Mouse (Mus musculus) heart, adult 8-10 months (tissue): ENCODE results near the gene Spata31d1a. TPM values are rescaled to one million over a fixed set of nuclear protein-coding genes. Genes with fewer than 3 reads are reported as not detected.

Source experiments
- DNase-seq: peaks from one replicate; pipeline ENCODE4 v3.0.0; 2022; ENCODE audit warnings: low spot score
- total RNA-seq, 4 experiments: library from RNA; stranded (reverse); gene quantifications; 2 replicates each; pipeline ENCODE4 v1.2.4; 2022

Spata31d1a gene
- total RNA-seq, 4 experiments from 2014 or later, result not detected

- DNase-seq, result peak; percentile 66
Observed at GRCm38 (mm10) chr13:59668501-59669093, 41.5 kb downstream of the Spata31d1a start.

GRCm38 (mm10) chr13:59667763-59668162, 42.4 kb downstream of the Spata31d1a start:
- DNase-seq, result no peak

- no peak for DNase-seq
Observed at GRCm38 (mm10) chr13:59663939-59664712, 46.0 kb downstream of the Spata31d1a start.

GRCm38 (mm10) chr13:59661966-59662365, 48.2 kb downstream of the Spata31d1a start:
- DNase-seq, result no peak

- DNase-seq, result no peak
Observed at GRCm38 (mm10) chr13:59661387-59661786, 48.7 kb downstream of the Spata31d1a start.

- no peak for DNase-seq
Observed at GRCm38 (mm10) chr13:59660371-59660770, 49.8 kb downstream of the Spata31d1a start.

GRCm38 (mm10) chr13:59657781-59658180, 52.3 kb downstream of the Spata31d1a start:
- DNase-seq, result no peak

GRCm38 (mm10) chr13:59656975-59657388, 53.1 kb downstream of the Spata31d1a start:
- peak; percentile 39 for DNase-seq

GRCm38 (mm10) chr13:59656316-59656832, 53.8 kb downstream of the Spata31d1a start:
- no peak for DNase-seq

- no peak for DNase-seq
Observed at GRCm38 (mm10) chr13:59655718-59656315, 54.3 kb downstream of the Spata31d1a start.

GRCm38 (mm10) chr13:59654465-59654864, 55.7 kb downstream of the Spata31d1a start:
- DNase-seq, result no peak

- DNase-seq, result no peak
Observed at GRCm38 (mm10) chr13:59653136-59653535, 57.0 kb downstream of the Spata31d1a start.

- no peak for DNase-seq
Observed at GRCm38 (mm10) chr13:59652651-59653050, 57.5 kb downstream of the Spata31d1a start.

Other genes starting within 250 kb of the Spata31d1a start
- 100 to 1,000 TPM; 109 to 172 (median 146) TPM for gene Agtpbp1, start 125.1 kb downstream of the Spata31d1a start, total RNA-seq
- gene Naa35, start 125.1 kb downstream of the Spata31d1a start, total RNA-seq, result 10 to 100 TPM; 77.4 to 98.8 (median 91.4) TPM
- gene Golm1, start 34.5 kb downstream of the Spata31d1a start, total RNA-seq, result 10 to 100 TPM; 12.3 to 17.9 (median 14.4) TPM
- gene 4921517D22Rik, start 16.2 kb downstream of the Spata31d1a start, total RNA-seq, result not detected
- not detected for gene Spata31d1b, start 2.0 kb upstream of the Spata31d1a start, total RNA-seq
- gene Spata31d1d, start 21.4 kb upstream of the Spata31d1a start, total RNA-seq, result not detected
- not detected for gene 1700014D04Rik, start 36.4 kb upstream of the Spata31d1a start, total RNA-seq
- 100 to 1,000 TPM; 215 to 235 (median 226) TPM for gene Isca1, start 59.5 kb upstream of the Spata31d1a start, total RNA-seq
- gene Gm49354, start 71.9 kb upstream of the Spata31d1a start, total RNA-seq, result not detected
- gene Tut7, start 112.8 kb upstream of the Spata31d1a start, total RNA-seq, result 10 to 100 TPM; 35.5 to 42.0 (median 39.5) TPM